Mouse (Mus musculus) forebrain, embryonic 10.5 days (tissue): ENCODE results near the gene Il21. TPM values are rescaled to one million over a fixed set of nuclear protein-coding genes. Genes with fewer than 3 reads are reported as not detected.

Source experiments
- DNase-seq: peaks from one replicate; pipeline ENCODE4 v3.0.0-alpha.2; 2017; ENCODE audit warnings: low spot score; ENCODE audit errors: extremely low spot score
- H3K27ac ChIP-seq: fragments of 300-500 bp; sonication (generic); 2 replicates; pipeline ENCODE4 v1.5.1; 2016; ENCODE audit warnings: mild to moderate bottlenecking
- H3K27me3 ChIP-seq: fragments of 300-500 bp; sonication (generic); 2 replicates; pipeline ENCODE4 v1.6.1; 2016; ENCODE audit warnings: mild to moderate bottlenecking; ENCODE audit not compliant: poor library complexity, severe bottlenecking
- H3K36me3 ChIP-seq: fragments of 300-500 bp; sonication (generic); replicated peaks from 2 replicates; pipeline ENCODE4 v1.6.1; 2016; ENCODE audit warnings: mild to moderate bottlenecking, moderate library complexity
- H3K4me1 ChIP-seq: fragments of 300-500 bp; sonication (generic); 2 replicates; pipeline ENCODE4 v1.6.1; 2016
- H3K4me3 ChIP-seq: fragments of 300-500 bp; sonication (generic); 2 replicates; pipeline ENCODE4 v1.5.1; 2016; ENCODE audit warnings: mild to moderate bottlenecking, moderate library complexity
- H3K9me3 ChIP-seq: fragments of 300-500 bp; sonication (generic); 2 replicates; pipeline ENCODE4 v1.6.1; 2016; ENCODE audit warnings: mild to moderate bottlenecking, moderate library complexity
- WGBS: fragments of 180-500 bp; shearing (Covaris S2); methylation state at CpG from one replicate; pipeline ENCODE4 v1.1.7; 2016; 5-methylcytosine and 5-hydroxymethylcytosine counted together
- polyA plus RNA-seq: library from polyadenylated mRNA; unstranded; fragments of >200 nt; fragmentation: Nextera tagmentation; extraction: Ambion mirVana; gene quantifications from 2 replicates; pipeline ENCODE4 v1.2.1, GENCODE M21; 2016

Gene Il21
- polyA plus RNA-seq: not detected in 2 replicates

DNA sequence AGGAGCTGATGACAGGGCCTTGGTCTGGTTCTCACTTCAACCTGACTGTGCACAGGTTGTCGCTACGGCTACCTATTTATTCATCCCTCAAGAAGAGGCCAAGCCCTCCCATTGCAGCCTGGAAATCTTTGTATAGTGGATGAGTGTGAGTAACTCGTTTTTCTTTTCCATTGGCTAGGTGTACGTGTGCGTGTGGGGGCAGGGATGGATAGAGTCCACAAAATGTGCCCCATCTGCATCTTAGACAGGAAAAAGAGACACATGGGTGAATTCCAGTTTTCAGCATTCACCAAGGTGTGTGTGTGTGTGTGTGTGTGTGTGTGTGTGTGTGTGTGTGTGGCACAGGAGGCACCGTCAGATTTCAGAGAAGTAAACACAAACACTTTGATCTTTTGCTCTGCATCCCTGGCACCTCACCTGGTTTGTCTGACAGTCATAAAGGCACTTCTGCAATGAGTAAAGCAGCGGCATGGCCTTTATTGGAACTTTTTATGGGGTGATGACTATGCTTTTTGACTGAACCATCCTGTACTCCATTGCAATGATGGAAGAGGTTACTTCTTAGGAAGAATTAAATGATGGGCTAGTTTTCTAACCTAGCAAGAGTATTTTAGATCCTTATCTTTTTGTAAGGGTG, at the start of gene Il21:
TSS of gene Il21 (minus strand) at position 51 of the 637 bp plus-strand sequence.
- no peaks in the 10 kb centered on the region for H3K9me3 ChIP-seq
- no peak within 1 kb of the TSS for H3K27ac ChIP-seq
- no peaks in the 10 kb centered on the region for H3K4me1 ChIP-seq
- no peaks in the 10 kb centered on the region for H3K27me3 ChIP-seq
- H3K4me3 ChIP-seq: no peak within 1 kb of the TSS
- no peak for DNase-seq
- H3K36me3 ChIP-seq: no peaks in the 10 kb centered on the region
- 91% methylated on average over 7 of the region's 7 CpGs for WGBS

DNA sequence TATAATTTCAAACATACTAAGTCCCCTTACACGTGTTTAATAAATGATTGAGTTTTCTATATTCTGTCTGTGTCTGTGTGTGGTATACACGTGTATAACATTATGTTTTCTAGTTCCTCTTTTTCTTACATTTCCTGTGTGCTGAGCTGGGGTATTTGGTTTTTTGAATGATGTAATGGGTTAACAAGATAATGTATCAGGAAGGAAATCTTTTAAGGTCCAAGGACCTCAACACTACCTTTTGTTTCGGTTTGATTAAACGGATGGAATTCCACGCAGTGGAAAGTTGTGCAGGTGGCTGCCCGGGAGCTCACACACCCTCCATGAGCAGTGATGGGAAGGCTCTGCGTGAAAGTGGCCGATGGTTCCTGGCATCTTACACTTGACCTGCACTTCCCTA, 48.4 kb upstream of the Il21 start:
- no peaks in the 10 kb centered on the region for H3K4me1 ChIP-seq
- no peaks in the 10 kb centered on the region for H3K36me3 ChIP-seq
- DNase-seq: no peak
- no peak overlapping the region for H3K27ac ChIP-seq
- H3K9me3 ChIP-seq: no peaks in the 10 kb centered on the region
- H3K27me3 ChIP-seq: no peaks in the 10 kb centered on the region
- 81% methylated on average over 8 of the region's 8 CpGs for whole genome bisulfite sequencing
- H3K4me3 ChIP-seq: no peak overlapping the region

DNA sequence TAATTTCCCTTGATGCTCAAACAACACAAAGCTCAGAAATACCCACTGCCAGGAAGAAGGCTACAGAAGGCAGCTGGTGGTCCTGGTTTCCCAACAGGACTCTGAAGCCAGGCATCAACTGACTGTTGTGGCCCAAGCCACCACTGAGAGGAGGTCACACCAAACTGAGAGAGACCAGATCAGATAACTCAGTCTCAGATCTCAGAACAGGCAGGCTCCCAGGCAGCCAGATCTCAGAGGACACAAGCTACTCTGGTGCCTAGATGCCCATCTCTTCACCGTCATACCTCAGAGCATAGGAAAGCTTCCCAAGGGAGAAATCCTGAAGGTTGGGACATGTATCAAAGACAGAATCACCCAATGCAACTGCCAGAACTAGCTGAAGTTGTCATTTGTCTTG, 47.8 kb upstream of the Il21 start:
- Histone ChIP-seq H3K36me3 (no peaks in the 10 kb centered on the region), H3K9me3 (no peaks in the 10 kb centered on the region), H3K4me1 (no peaks in the 10 kb centered on the region), H3K27ac (no peak overlapping the region), H3K4me3 (no peak overlapping the region), H3K27me3 (no peaks in the 10 kb centered on the region)
- DNase-seq: no peak
- WGBS: 97% methylated on average over 1 of the region's 1 CpGs

DNA sequence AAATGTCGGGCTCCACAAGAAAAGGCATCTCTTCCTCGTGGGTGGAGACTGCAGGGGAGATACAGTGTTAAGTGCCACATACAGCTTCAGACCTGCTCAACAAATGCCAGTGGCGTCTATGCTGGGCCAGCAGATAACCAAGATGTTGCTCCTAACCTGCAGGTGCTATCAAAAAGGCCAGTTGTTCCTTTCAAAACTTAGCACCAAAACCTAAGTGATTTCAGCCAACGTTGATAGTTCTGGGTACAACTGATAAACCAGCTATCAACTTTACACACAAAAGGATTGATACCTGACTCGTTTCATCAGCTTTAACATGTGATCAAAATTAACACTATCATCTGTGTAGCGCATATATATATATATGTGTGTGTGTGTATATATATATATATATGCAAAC, 42.2 kb upstream of the Il21 start:
- DNase-seq: no peak
- Histone ChIP-seq H3K27me3 (no peaks in the 10 kb centered on the region), H3K4me1 (no peaks in the 10 kb centered on the region), H3K9me3 (no peaks in the 10 kb centered on the region), H3K4me3 (no peak overlapping the region), H3K27ac (no peak overlapping the region), H3K36me3 (no peaks in the 10 kb centered on the region)
- 80% methylated on average over 6 of the region's 6 CpGs for WGBS

DNA sequence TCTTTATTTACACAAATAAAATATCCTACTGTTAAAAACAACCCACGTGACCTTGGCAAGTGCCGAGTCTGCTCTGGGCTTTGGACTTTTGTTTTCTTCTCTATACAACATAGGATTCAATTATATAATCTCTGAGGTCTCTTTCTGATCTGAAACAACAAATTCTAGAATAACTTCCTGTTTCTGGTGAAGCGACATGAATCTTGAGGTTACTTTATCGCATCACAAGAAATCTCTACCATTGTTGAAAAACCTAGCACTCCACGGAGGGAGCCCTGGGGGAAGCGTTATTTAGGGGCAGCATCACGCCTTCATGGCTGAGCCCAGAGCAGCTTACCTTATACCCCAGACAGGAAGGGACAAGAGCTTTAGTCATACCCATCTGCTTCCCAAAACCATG, 40.7 kb upstream of the Il21 start:
- H3K9me3 ChIP-seq: no peaks in the 10 kb centered on the region
- H3K4me1 ChIP-seq: no peaks in the 10 kb centered on the region
- H3K27me3 ChIP-seq: no peaks in the 10 kb centered on the region
- H3K4me3 ChIP-seq: no peak overlapping the region
- WGBS: 91% methylated on average over 7 of the region's 7 CpGs
- no peaks in the 10 kb centered on the region for H3K36me3 ChIP-seq
- H3K27ac ChIP-seq: no peak overlapping the region
- DNase-seq: no peak

DNA sequence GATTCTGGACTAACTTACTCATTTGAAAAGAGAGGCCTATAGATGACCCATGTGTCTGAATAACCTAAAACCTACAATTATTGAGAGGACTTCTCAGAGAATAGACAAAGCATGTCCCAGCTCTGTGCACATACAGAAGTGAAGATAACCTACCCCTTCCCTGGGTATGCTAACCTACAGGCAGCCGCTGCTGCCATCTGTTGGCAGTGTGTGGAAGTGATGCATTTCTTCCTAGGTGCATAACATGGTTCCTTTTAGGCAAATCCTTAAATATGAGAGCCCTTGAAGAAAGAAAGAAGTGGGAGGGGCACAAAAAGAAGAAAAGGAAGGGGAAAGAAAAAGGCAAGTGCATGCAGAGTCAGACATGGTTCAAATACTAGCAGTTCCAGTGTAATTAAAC, 38.8 kb upstream of the Il21 start:
- no peaks in the 10 kb centered on the region for H3K36me3 ChIP-seq
- no peak overlapping the region for H3K27ac ChIP-seq
- no peaks in the 10 kb centered on the region for H3K9me3 ChIP-seq
- peak; percentile 30 for DNase-seq
- no peak overlapping the region for H3K4me3 ChIP-seq
- WGBS: 10% methylated on average over 1 of the region's 1 CpGs
- no peaks in the 10 kb centered on the region for H3K4me1 ChIP-seq
- no peaks in the 10 kb centered on the region for H3K27me3 ChIP-seq

DNA sequence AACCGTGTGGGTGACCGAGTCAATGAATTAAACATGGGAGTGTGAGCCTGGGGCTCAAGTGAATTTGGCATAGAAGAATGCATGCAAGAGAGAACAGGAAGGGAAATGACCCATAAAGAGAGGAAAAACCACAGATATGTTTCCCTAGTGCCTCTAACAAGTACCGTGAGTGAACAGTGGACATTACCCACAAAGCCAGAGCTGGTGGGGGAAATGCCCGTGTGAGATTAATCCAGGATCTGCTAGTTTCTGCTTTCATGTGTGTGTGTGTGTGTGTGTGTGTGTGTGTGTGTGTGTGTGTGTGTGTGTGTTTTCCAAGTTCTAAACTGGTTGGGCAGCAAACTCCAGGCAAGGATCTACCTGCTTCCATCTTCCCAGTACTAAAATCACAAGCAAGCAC, 37.5 kb upstream of the Il21 start:
- 86% methylated on average over 4 of the region's 4 CpGs for WGBS
- no peaks in the 10 kb centered on the region for H3K9me3 ChIP-seq
- H3K27me3 ChIP-seq: no peaks in the 10 kb centered on the region
- DNase-seq: no peak
- H3K27ac ChIP-seq: no peak overlapping the region
- no peak overlapping the region for H3K4me3 ChIP-seq
- no peaks in the 10 kb centered on the region for H3K4me1 ChIP-seq
- H3K36me3 ChIP-seq: no peaks in the 10 kb centered on the region

DNA sequence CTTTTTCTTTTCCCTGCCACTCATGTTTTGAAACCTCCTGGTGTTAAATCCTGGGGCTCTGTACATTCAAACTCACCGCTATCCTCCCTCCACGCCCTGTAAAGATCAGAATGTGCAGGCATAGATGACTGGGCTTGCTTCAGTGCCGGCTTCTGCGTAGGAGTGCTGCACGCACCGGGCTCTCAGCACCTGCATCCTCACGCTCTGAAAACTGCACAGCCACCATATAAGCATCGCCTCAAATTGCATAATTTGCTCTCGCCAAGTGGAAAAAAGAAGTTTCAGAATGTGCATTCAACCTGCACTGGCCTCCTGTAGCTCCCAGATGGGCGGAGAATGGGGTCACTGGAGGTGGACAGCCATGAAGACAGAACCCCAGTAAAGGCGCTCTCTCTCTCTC, 35.9 kb upstream of the Il21 start:
- H3K36me3 ChIP-seq: no peaks in the 10 kb centered on the region
- 87% methylated on average over 11 of the region's 11 CpGs for WGBS
- H3K27ac ChIP-seq: no peak overlapping the region
- H3K4me1 ChIP-seq: no peaks in the 10 kb centered on the region
- DNase-seq: no peak
- H3K4me3 ChIP-seq: no peak overlapping the region
- H3K9me3 ChIP-seq: no peaks in the 10 kb centered on the region
- no peaks in the 10 kb centered on the region for H3K27me3 ChIP-seq

DNA sequence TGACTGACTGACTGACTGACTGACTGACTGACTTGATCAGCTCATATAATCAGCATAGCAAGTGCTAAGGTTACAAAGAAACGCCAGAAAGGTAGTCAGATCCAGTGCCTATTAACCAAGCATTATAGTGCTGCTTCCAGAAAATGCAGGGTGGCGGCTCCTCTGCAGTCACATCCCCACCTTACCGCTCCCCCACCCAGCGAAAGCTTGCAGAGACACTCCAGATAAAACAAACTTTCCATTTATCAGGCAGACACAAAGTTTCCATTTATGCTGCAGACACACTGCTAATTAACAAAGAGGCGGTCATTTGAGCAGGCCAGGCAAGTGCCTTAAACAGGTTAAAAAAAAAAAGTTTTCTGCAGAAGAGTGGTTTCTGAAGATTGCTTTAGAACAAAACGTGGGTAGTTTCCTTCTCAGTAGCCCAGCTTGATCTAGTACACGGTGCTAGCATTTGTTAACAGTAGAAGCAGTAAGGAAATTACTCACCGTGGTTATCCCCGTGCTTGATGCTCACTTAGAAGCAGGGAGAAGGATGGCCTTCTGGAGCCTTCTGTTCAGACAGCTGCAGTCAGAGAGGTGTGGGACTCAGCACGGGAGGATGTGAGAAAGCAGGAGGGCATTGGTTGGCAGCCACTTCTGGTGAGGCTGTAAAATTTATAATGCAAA, 27.0 kb upstream of the Il21 start:
- Histone ChIP-seq H3K36me3 (no peaks in the 10 kb centered on the region), H3K4me1 (no peaks in the 10 kb centered on the region), H3K27ac (no peak overlapping the region), H3K27me3 (no peaks in the 10 kb centered on the region), H3K9me3 (no peaks in the 10 kb centered on the region), H3K4me3 (no peak overlapping the region)
- 82% methylated on average over 10 of the region's 10 CpGs for WGBS
- no peak for DNase-seq

DNA sequence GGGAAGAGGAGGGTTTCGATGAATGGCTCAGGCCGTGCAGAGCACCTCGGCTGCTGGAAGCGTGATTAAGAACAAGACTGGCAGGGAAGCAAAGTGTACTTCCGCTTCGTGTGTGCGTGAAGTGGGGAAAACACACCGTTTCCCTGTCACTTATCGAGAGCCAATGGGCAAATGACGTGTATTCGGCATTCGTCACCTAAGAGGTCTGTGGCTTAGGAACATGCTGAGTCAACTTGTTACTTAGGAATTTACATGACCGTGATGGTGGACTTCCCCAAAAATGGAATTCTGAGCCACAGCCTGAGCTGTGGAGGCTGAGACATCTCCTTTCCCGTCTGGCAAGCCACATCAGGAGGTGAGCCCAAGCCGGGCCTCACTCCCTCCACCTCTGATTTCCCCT, 25.3 kb upstream of the Il21 start:
- 91% methylated on average over 15 of the region's 15 CpGs for WGBS
- Histone ChIP-seq H3K27ac (no peak overlapping the region), H3K9me3 (no peaks in the 10 kb centered on the region)

DNA sequence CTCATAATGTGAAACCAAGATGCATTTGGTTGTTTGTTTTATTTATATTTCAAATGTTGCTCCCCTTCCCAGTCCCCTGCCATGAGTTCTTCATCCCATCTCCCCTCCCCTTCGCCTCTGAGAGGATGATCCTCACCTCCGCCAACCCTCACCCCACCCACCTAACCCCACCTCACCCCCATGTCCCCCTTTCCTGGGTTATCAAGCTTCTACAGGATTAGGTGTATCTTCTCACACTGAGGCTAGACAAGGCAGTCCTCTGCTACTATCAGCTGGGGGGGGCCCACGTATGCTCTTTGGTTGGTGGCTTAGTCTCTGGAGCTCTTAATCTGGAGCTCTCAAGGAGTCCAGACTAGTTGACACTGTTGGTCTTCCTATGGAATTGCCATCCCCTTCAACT, 18.5 kb upstream of the Il21 start:
- no peaks in the 10 kb centered on the region for H3K36me3 ChIP-seq
- H3K27me3 ChIP-seq: no peaks in the 10 kb centered on the region
- H3K4me3 ChIP-seq: no peak overlapping the region
- 89% methylated on average over 3 of the region's 3 CpGs for WGBS
- DNase-seq: no peak
- H3K27ac ChIP-seq: no peak overlapping the region
- no peaks in the 10 kb centered on the region for H3K4me1 ChIP-seq
- H3K9me3 ChIP-seq: no peaks in the 10 kb centered on the region

More for the DNA sequence above, 25.3 kb upstream of the Il21 start:
- Histone ChIP-seq H3K36me3 (no peaks in the 10 kb centered on the region), H3K4me3 (no peak overlapping the region), H3K4me1 (no peaks in the 10 kb centered on the region), H3K27me3 (no peaks in the 10 kb centered on the region)
- no peak for DNase-seq

DNA sequence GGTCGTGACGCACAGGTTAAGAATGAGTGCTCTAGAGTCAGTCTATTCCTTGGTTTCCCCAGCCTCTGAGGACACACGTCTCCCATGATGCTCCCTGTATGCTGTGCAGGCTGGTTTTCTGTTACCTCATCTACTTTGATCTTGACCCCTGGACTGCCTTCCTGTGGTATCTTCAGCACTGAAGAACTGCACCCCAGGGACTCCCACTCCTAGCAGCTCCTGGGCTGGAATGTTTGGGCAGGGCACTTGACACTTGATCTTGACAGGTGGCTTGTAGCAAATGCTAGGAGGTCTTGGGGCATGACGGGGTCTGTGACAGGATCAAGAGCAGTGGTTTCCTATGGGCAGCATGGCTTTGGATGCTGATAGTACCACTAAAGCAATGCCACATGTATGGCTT, 2.6 kb upstream of the Il21 start:
- H3K4me1 ChIP-seq: no peaks in the 10 kb centered on the region
- no peaks in the 10 kb centered on the region for H3K27me3 ChIP-seq
- H3K4me3 ChIP-seq: no peak overlapping the region
- H3K36me3 ChIP-seq: no peaks in the 10 kb centered on the region
- 84% methylated on average over 4 of the region's 4 CpGs for WGBS
- DNase-seq: no peak
- no peak overlapping the region for H3K27ac ChIP-seq
- H3K9me3 ChIP-seq: no peaks in the 10 kb centered on the region

DNA sequence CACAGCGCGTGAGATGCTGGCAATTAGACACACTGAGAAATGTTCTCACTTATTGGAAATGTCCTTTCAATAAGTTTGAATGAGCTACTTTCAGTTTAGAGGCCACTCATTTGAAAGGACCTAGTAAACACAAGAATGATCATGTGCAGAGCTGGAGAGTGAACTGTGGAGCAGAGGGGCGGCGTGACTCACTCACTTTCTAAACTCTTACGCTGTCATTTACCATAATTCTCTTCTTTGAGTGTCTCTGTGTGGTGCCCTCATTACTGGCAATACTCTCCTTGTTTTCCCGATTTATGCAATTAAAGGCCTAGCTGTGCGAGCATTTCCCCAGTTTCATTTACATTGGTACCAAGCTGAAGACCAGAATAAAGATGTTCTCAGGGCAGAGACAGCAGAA, 1.3 kb downstream of the Il21 start:
- Histone ChIP-seq H3K4me3 (no peak overlapping the region), H3K27ac (no peak overlapping the region), H3K36me3 (no peaks in the 10 kb centered on the region), H3K9me3 (no peaks in the 10 kb centered on the region), H3K4me1 (peaks cover 3% of the 10 kb centered on the region; the same call in 1 of the 2 replicates), H3K27me3 (no peaks in the 10 kb centered on the region)
- WGBS: 84% methylated on average over 7 of the region's 7 CpGs
- DNase-seq: no peak
